Mouse (Mus musculus): ENCODE measurements at regions not wholly inside any gene's neighbourhood (a gene's known extent, or its start where the extent isn't known, plus 50 kb on each side); places are given as distances from the start of the nearest gene placed in this dataset.

DNA sequence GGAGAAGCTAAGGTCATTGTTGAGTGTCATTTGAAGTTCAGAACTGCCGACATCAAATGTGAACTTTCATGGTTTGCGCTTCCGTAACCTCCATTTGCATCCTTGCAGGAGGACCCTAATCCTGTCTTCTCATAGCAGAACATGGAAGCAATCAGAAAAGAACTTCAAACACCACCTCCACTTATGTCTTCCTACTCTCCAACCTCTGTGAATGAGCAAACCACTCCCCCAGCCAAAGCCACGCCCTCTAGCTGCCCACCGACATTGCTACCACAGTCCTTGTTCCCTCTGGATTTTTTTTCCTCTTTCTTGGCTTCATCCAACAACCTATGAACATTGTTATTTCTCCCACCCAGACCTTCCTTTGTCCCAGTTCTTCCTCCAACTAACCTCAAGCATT is 149.9 kb downstream of the Kdr start:
- DNase-seq: no peak

DNA sequence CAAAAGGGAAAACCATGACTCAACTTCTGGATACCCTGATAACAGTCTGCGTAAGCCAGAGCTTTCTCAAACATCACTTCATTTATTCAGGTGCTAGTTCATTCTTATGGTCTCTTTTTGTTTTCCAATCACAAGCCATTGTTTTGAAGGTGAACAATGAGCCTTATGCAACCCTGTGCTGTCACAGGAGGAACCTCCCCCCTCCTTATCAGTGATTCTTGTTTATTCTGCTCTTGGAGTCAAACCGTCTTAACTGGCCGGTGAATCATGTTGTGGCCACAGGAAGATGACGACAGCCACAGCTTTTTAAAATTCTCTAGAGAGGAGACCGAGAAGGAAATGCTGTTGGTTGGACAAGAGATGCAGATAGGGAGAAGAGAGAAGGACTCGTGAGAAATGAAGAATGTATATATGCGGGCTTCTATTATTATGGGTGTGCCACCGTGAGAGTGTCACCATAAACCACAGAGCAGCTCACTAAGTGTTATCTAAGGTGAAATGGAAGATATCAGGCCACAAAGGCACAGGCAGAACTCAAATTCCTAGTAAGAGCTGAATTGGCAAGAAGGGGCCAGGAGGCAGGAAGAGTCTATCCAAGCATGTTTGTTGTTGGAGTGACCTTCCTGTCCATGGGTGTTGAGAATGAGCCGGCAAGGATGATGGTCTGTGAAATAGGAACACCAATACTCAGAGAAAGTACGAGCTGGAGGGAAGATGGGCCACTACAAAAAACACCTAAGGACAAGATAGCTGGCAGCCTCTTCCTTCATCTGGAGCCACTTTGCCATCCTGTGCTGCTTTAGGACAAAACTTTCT is 151.8 kb downstream of the Kdr start:
- no peak for DNase-seq

DNA sequence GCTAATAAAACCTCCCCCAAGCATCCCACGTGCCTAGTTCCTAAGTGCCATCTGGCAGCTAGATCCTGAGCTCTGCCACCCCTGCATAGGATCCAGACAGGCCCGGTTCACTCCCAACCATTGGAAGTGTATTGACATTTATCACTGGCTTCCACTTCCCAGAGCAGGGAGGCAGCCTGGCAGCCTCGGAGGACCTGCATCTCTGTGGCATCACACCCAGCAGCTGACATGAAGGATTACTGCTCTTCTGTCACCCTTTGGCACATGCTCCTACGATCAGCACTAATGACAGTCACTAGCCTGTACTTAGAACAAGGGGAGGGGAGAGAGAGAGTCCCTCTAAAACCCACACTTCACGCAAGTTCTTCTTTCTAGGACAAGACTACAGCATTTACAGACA is 152.7 kb downstream of the Kdr start:
- no peak for DNase-seq

DNA sequence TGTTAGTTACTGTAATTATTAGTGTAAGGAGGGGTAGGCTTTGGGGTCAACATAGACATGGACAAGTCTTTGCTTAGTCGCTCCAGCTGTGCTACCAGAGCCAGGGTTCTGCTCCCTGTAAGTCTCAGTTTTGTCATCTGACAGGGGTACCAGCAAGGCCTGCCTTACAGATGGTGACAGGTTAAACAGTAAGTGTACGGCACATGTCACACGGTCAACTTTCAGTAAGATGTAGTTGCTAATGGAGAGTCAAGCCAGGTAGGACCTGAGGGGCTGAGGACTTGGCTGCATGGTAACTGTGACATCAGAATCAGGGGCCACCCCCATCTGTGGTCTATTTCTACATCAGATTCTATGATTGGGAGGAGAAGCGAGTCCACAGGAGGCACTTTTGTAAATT is 153.6 kb downstream of the Kdr start:
- no peak for DNase-seq

DNA sequence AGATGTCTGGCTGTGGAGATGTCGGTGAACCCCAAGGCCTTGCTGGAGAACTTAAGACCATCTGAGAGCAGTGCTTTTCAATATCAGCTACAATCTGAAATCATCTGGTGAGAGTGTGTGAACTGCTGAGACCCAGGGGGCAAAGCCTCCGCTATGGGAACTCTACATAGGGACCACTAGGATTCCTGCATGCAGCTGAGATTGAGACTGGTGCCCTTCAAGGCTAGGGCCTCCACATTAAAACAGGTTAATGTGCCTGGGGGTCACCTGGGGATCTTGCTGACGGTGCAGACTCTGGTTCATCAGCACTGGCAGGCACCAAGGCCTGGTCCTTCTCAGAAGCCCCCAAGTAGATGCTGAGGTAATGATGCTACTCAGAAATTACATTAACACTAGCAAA is 154.6 kb downstream of the Kdr start:
- no peak for DNase-seq

DNA sequence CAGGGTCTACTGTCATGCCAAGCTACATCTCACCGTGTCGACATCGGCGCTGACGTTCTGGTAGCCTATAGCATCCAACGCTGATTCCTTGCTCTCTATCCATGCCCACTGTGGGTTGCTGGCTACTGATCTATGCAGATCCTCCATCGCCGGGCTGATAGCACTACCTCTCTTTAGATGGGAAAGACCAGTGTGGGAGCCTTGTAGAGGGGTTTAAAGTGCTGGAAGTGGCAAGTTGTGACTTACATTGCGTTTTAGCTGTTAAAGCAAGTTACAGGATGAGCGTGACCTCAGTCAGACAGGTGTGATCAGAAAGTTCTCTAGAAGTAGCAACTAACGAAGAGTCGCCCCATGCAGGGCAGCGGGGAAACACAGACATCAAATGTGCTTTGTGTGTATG is 160.9 kb downstream of the Kdr start:
- no peak for DNase-seq

DNA sequence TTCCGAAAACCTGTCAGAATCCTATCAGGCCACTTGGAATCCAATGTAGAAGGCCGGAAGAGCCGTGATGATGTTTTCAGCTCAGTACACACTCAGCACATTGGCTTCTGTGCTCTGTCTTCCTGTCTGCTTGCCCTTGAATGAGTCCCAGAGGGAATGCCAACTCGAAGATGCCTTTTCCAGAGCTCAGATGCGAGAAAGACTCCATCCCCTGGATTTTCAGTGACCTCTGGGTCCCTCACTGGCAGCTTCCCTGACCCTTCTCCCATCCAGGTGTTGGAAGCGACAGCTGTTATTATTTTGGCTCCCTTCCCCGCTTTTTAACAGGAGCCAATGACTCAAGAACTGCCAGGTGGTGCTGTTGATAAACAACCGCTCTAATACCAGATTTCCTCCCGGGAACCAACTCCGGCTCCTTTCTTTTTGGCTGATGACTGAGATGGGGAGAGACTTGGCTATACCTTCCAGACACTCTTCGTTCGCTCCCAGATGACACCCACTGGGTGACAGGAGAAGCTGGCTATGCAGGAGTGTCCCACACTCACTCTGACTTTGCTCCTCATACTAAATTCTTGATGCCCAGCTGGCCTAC is 163.8 kb downstream of the Kdr start:
- DNase-seq: no peak

DNA sequence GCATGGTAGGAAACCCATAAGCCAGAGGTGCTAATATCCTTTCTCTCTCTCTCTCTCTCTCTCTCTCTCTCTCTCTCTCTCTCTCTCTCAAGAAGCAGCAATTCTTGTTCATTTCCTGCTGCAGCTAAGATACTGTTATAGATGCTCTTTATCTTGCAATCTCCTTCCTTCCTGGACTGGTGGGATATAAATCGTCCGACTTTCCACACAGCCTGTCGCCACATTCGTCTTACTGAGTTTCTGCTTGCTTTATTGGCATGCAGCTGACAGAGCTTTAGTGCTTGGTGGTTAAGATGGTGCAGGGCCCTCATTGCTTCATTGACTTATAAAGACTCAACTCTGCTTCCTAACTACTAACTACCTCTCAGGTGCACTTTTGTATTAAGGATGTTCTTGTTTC is 165.6 kb downstream of the Kdr start:
- no peak for DNase-seq

DNA sequence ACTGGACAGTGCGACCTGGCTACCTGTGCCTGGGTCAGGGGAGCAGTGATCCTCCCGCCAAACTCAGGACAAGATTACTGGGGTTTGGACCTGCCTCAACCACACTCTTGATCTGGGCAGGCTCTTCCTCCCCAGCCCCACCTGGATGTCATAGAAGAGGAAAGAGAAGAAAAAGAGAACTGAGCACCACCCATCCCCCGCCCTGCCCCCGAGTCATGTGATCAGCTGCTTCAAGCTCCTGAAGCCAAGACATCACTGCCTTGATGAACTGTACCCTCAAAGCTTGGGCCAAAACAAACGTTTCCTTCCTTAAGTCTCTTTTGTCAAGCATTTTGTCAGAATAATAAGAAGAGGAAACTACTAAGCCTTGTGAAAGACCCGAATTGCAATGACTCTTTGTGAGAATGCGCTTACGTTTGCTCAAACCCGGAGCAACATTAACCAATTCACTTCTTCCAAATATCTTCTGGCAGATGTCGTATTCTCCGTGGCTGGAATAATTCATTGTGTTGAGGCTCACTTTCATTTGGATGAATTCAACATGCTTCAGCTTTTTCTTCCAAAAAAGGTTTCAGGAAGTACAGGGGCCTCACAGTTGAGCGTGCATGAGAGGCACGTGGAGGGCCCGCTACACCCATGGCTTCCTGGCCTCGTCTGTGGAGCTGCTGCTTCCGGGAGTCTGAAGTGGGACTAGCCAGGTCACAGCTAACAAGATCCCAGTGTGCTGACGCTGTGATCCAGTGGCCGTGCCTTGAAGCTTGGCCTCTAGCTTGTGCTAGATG is 169.5 kb downstream of the Kdr start:
- DNase-seq: no peak

DNA sequence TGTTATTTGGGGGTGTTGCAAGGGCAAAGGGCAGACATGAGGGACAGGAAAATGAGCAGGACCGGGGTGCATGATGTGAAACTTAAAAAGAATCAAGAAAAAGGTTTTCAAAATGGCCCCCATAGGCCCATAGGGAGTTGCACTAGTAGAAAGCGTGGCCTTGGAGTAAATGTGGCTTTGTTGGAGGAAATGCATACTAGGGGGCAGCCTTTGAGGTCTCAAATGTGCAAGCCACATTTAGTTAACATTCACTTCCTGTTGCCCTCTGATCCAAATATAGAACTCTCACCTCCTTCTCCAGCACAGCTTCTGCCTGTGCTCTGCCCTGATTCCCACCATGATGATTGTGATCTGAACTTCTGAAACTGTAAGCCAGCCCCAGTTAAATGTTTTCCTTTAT is 173.2 kb downstream of the Kdr start:
- no peak for DNase-seq

DNA sequence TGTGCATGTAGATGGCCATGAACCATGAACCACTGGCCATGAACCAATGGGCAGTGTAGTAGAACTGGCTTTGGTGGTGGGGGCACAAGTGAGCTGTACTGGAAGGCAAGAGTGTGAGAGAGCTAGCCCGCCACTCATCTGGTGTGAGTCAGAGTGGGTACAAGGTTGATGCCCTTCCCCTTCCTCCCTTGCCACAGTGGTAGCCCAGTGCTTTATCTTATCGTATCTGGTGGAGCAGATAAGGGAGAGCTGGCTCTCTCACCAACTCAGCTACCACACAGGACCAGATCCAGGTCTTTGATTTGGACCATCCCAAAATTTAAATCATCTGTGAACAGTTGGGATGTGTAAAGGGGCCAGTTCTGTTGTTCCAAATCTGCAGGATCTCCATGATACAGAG is 173.9 kb downstream of the Kdr start:
- no peak for DNase-seq

DNA sequence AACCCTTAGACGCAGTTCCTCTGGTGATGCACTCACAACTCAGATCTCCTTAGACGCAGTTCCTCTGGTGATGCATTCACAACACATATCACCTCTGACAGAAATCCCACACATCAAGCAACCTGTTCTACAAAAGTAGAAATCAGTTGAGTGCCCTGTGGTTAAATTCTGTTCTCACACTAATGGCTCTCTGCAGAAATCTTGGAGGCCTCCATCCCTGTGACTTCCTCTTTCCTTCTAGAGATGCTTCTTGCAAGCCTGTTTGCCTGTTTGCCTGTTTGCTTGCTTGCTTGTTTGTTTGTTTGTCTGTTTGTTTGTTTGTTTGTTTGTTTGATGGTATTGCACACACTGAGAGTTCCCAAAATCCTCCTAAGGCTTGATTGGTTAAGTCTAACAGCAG is 175.2 kb downstream of the Kdr start:
- no peak for DNase-seq

DNA sequence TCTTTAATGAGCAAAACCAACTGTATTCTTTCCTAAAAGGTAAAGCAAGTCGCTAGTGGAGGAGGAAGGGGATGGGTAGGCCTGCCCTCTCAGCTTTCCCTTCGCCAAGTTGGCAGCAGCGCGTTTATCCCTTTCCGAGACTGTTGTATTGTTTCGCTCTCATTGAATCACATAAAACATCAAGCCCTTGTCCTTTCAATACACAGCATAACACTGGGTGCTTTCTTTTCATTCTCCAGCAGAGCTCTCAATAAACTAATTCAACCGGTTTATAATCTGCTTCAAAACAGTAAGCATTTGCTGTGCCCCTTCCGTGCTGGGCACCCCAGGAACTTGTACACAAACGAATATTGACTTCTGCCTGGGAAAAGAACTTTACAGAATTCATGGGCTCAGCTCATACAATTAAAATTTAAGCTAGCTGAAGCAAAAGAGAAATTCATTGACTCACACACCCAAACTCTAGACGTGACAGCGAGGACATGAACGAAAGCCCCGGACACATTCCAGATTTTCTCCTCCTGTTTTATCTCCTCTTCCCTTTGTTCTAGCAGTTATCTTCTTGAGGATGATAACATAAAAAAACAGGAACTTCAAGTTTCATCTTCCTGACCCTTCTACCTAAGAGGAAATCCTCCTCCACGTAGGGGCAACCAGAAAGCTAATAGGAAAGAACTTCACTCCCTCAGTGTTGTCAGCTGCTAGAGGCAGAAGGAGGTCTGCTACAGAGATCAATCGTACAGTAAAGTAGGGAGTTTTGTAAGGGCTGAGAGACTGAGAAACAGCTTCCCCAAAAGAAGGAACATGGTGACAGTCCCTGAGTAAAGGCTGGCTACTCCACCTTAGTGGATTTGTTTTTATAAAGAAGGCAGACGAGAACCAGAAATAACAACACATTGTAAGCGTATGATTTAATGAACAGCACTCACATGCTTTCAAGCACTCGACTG is 177.9 kb downstream of the Kdr start:
- no peak for DNase-seq

DNA sequence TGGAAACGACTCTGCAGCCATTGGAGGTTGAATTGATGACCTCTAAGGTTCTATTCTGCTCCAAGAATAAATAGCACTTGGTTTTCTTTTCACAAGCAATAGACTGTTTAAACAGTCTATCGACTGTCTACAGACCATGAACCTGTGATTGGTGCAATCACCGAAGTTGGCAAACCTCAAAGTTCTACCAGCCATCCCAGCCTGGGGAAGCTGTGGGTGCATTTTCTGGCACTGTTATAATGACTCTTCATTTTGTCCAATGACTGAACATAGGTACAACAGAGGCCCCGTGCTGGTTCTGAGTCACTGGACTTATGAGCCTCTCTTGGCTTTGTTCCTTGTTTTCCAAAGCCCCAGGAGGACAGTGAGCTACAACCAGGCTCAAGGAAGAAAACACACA is 178.6 kb downstream of the Kdr start:
- no peak for DNase-seq

DNA sequence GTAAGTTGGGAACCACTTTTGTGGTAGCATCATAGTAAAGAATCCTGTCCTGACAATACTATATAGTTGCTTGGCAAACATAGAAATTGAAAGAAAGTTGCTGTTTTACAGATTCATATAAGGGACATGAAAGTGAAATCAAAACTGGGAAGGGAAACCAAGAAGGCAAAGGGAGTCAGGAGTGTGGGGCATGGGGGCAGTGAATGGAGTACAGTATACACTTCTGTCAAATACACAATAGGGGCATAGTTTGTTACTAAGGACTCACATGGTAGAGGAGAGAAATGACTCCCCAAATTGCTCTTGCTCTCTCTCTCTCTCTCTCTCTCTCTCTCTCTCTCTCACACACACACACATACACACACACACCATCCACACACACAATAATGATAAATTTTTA is 185.1 kb downstream of the Kdr start:
- no peak for DNase-seq

DNA sequence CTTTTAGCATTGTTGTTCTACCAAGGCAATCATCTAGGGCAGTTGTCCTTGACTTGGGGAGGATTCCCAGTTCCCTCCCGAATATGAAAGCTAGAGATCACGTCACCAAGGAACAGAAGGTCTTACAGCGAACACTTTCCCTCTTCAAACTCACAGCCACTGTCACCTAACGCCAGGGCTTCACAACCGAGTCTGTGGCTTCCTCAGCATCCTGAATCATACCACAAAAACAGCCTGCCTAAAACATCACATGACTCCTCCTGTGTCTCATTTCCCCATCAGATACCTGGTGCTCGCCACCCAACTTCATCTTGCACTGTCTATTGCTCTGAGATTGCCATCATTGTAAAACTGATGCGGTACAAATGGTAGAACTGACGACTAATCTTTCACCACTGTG is 186.5 kb downstream of the Kdr start:
- DNase-seq: no peak

DNA sequence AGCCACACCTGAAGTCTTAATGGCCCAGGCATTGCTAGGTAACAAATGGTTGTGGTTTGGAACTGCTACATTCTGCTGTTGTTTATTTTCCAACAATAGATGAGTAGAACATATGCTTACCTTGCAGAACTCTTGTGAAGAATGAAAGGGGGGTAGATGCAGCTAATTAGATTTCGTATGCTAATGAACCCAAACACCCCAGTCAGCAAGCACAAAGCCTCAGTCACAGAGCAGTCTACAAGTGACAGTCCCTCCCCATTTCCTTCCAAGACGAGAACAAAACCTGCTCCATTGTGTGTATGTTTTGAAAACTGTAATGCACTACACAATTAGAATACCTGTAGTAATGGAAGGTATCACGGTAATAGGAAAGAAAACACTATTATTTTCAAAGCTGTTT is 190.2 kb downstream of the Kdr start:
- no peak for DNase-seq

DNA sequence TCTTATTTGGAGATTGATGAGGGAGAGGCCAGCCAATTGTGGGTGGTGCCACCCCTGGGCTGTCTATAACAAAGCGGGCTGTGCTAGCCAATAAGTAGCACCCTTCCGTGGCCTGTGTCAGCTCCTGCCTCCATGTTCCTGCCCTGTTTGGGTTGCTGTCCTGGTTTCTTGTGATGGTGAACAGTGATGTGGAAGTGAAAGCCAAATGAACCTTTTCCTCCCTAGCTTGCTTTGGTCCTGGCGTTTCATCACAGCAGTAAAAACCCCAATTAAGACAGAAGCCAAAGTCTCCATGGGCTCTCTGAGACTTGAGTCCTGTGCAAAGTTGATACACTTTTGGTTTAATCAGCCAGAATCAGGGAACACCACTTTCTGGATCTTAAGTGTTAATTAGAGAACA is 192.1 kb downstream of the Kdr start:
- DNase-seq: no peak

DNA sequence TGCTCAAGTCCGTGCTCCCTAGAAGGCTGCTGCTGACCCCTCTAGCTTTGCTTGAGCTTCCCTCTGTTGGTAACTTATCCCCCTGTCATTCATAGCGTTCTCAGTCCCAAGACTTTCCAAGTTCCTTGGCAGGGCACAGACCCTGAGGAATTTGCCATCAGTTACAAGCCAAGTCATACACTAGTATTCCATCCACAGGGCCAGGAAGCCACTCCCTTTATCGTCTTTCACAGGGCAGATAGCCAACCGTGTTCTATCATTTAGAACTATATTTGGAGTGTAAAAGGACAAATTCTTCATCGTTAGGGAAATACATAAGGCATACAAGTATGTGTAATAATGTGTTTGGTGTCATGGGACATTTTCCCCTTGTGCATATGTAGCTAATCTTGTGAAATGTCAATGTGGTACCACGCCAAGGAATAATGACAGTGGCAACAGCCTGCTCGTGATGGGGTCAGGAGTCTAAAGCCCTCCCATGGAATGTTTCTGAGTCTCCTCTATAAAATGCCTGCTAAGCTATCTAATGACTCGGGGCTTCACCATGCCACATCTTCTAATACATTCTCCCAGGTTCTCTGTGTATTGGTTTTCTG is 193.2 kb downstream of the Kdr start:
- DNase-seq: no peak

DNA sequence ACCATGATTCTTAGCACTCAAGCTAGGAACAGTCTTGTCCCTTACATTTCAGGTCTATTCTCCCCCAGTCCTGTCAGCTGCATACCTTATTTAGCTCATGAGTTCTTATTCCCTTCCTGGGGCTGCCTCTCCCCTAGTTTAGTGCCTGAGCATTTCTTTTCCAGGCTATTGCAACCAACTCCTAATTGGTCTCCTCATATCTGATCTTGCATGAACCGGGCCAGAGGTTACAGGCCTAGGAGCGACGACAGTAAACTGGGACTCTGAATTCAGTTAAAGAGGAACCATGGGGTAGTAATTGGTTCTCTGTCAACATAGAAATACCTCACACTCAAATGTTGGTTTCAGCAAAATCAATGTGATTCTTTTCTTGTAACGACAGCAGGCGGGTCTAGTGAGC is 195.9 kb downstream of the Kit start:
- no peak for DNase-seq

DNA sequence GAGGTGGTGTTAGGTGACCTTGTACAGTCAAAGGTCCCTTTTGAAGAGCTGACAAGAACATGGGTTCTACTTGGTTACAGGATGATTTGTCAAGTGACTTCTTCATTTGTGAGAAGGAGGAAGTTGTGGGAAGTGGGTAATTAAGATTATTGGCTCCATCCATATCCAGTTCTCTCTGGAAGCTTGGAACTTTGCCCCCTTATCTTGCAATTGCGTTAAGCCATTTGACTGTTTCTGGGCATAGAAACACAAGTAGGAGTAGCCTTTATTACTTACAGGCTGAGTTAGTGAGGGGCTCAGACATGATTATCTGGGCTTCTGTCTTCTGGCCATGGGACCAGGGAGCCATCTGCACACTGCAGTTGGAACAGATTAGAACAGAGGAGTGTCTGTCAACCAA is 192.5 kb downstream of the Kit start:
- no peak for DNase-seq

DNA sequence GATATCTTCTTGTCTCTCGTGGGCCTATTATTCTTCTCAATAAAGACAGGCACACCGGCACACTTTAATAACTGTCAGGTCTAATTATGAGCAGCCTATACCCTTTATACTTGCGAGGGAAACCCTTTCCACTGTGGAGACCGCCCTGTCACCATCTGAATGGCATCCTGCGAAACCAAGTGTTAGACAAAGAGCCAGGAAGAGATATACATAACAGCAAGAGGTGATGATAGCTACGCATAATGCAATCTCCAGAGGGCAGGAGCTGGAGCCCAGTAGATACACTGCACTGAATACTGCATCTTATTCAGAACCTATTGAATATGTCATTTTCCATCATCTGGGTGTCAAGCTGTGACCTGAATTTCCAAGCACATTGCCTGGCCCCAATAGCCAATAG is 187.7 kb downstream of the Kit start:
- DNase-seq: no peak

All from kidney, adult 18-20 months (tissue).